Mouse (Mus musculus) cerebellum, adult 11-12 months (tissue): ENCODE measurements at regions not wholly inside any gene's neighbourhood (a gene's known extent, or its start where the extent isn't known, plus 50 kb on each side); places are given as distances from the start of the nearest gene placed in this dataset.
"Not testable (repeated sequence)": the region's sequence is repeated elsewhere in the genome, so short reads cannot be mapped to it uniquely, and the experiment has no call there.

ENCODE experiments used
- DNase-seq: peaks from one replicate; pipeline ENCODE4 v3.0.0; 2022

GRCm38 (mm10) chr16:12811088-12811487 lies 298.4 kb upstream of the Ercc4 start:
- DNase-seq, result no peak

- no peak for DNase-seq
These were observed 284.8 kb upstream of the Ercc4 start for GRCm38 (mm10) chr16:12824646-12825045.

- no peak for DNase-seq
These were observed 283.3 kb upstream of the Ercc4 start for GRCm38 (mm10) chr16:12826222-12826621.

GRCm38 (mm10) chr16:12831308-12831707 lies 278.2 kb upstream of the Ercc4 start:
- not testable (repeated sequence) for DNase-seq

GRCm38 (mm10) chr16:12856356-12856755 lies 253.1 kb upstream of the Ercc4 start:
- no peak for DNase-seq

- DNase-seq, result no peak
These were observed 249.6 kb upstream of the Ercc4 start for GRCm38 (mm10) chr16:12859714-12860355.

GRCm38 (mm10) chr16:12862561-12862960 lies 246.9 kb upstream of the Ercc4 start:
- no peak for DNase-seq

- DNase-seq, result not testable (repeated sequence)
These were observed 231.2 kb upstream of the Ercc4 start for GRCm38 (mm10) chr16:12878326-12878725.

- no peak for DNase-seq
These were observed 229.5 kb upstream of the Ercc4 start for GRCm38 (mm10) chr16:12880011-12880410.

- no peak for DNase-seq
These were observed 229.0 kb upstream of the Ercc4 start for GRCm38 (mm10) chr16:12880481-12880880.

- no peak for DNase-seq
These were observed 226.8 kb upstream of the Ercc4 start for GRCm38 (mm10) chr16:12882690-12883089.

- DNase-seq, result peak; percentile 14
These were observed 224.9 kb upstream of the Ercc4 start for GRCm38 (mm10) chr16:12884556-12884955.

GRCm38 (mm10) chr16:12886127-12886526 lies 223.4 kb upstream of the Ercc4 start:
- peak; percentile 24 for DNase-seq

GRCm38 (mm10) chr16:12887381-12887780 lies 222.1 kb upstream of the Ercc4 start:
- no peak for DNase-seq

GRCm38 (mm10) chr16:12890094-12890493 lies 219.4 kb upstream of the Ercc4 start:
- DNase-seq, result no peak

GRCm38 (mm10) chr16:12890545-12890944 lies 218.9 kb upstream of the Ercc4 start:
- DNase-seq, result no peak

GRCm38 (mm10) chr16:12892658-12893305 lies 216.7 kb upstream of the Ercc4 start:
- no peak for DNase-seq

GRCm38 (mm10) chr16:12897267-12897666 lies 212.2 kb upstream of the Ercc4 start:
- no peak for DNase-seq

- no peak for DNase-seq
These were observed 208.8 kb upstream of the Ercc4 start for GRCm38 (mm10) chr16:12900670-12901069.

GRCm38 (mm10) chr16:12901096-12901995 lies 208.1 kb upstream of the Ercc4 start:
- DNase-seq, result no peak

- no peak for DNase-seq
These were observed 207.5 kb upstream of the Ercc4 start for GRCm38 (mm10) chr16:12901996-12902319.

- no peak for DNase-seq
These were observed 206.3 kb upstream of the Ercc4 start for GRCm38 (mm10) chr16:12903161-12903560.

- no peak for DNase-seq
These were observed 204.5 kb upstream of the Ercc4 start for GRCm38 (mm10) chr16:12904937-12905336.

GRCm38 (mm10) chr16:12924668-12925067 lies 184.8 kb upstream of the Ercc4 start:
- no peak for DNase-seq
